ENCODE assay signal across 24 mouse cellular contexts in the genomic region with DNA sequence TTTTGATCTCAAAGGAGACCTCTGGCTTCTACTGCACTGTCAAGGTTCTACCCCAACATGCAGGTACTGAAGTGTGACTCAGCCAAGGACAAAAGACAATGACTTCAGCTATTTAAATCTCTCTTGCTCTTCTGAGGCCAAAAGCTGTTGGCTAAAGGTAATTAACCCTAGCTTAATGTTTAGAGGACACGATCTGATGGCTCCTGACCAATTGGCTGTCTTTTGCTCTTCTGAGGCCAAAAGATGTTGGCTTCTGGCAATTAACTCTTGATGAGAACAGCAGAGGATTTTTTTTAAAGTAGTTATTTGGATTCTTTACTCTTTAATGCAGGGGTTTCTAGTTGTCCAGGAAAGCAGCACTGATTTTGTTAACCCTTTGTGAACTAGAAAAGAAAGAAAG.
DNase-seq lines count a peak whose midpoint lies in the region; ATAC-seq and TF ChIP-seq lines count a peak whose summit lies in the region.
"Had no signal": no experiment of that assay in that cellular context is flagged by ENCODE, and none has a peak within 500 bp of the region (broad histone marks: within the 10 kb centered on the region; RNA-seq: fewer than 3 reads in every experiment).

No protein-coding gene starts in this region.

- H3K4me2 ChIP-seq in kidney, embryonic 14.5 days (replicated peaks; ENCODE audit: low read depth, low read length) = no peak overlapping the region
- H3K4me2 ChIP-seq in midbrain, postnatal 0 days (ENCODE audit: low read depth, low read length, poor library complexity, severe bottlenecking) = no peak overlapping the region
- H3K4me2 ChIP-seq in midbrain, embryonic 11.5 days = no peak overlapping the region
- H3K4me2 ChIP-seq: forebrain, embryonic 13.5 days; heart, embryonic 13.5 days; hindbrain, embryonic 14.5 days had no signal

- no peak overlapping the region for H3K27ac ChIP-seq in kidney, embryonic 14.5 days (ENCODE audit: low read depth, low read length)
- H3K27ac ChIP-seq in midbrain, postnatal 0 days (ENCODE audit: low read depth, low read length) = no peak overlapping the region
- no peak overlapping the region for H3K27ac ChIP-seq in midbrain, embryonic 11.5 days (ENCODE audit: low read depth, low read length)
- H3K27ac ChIP-seq: forebrain, embryonic 10.5 days; forebrain, embryonic 13.5 days; heart, adult 2 months; heart, embryonic 10.5 days; heart, embryonic 13.5 days; hindbrain, embryonic 14.5 days had no signal

- H3K4me1 ChIP-seq in kidney, embryonic 14.5 days (ENCODE audit: control insufficient read depth, insufficient read depth, low read length) = no peaks in the 10 kb centered on the region
- no peaks in the 10 kb centered on the region for H3K4me1 ChIP-seq in midbrain, postnatal 0 days (ENCODE audit: insufficient read depth, low read length)
- H3K4me1 ChIP-seq in midbrain, embryonic 11.5 days (ENCODE audit: control insufficient read depth, insufficient read depth, low read length) = no peaks in the 10 kb centered on the region
- H3K4me1 ChIP-seq: forebrain, embryonic 10.5 days; forebrain, embryonic 13.5 days; heart, embryonic 10.5 days; heart, embryonic 13.5 days had no signal

- peak; percentile 53 to 56 for DNase-seq in cerebellum, postnatal 10 days
- no peak for DNase-seq in cerebellum, adult 8-10 months
- peak; percentile 9 for DNase-seq in kidney, adult 11 months
- DNase-seq in kidney, adult 9 months = peak; percentile 77
- DNase-seq in kidney, adult 18-20 months = no peak
- DNase-seq in midbrain, postnatal 0 days (ENCODE audit: low spot score) = peak; percentile 18
- DNase-seq in midbrain, embryonic 11.5 days (ENCODE audit: low spot score, missing footprints) = no peak
- DNase-seq: adrenal gland, adult 8-10 months; adrenal gland, postnatal 25 days; cerebellum, adult 11-12 months; cerebellum, adult 9-10 months; gastrocnemius, postnatal 10 days; gastrocnemius, postnatal 36 days; heart, adult 2 months; heart, postnatal 14 days; heart, postnatal 4 days had no signal

- H3K36me3 ChIP-seq in kidney, embryonic 14.5 days (ENCODE audit: control insufficient read depth, insufficient read depth, low read length) = no peaks in the 10 kb centered on the region
- no peaks in the 10 kb centered on the region for H3K36me3 ChIP-seq in midbrain, postnatal 0 days (ENCODE audit: insufficient read depth, low read length)
- no peaks in the 10 kb centered on the region for H3K36me3 ChIP-seq in midbrain, embryonic 11.5 days (ENCODE audit: control insufficient read depth, insufficient read depth, low read length)
- H3K36me3 ChIP-seq: forebrain, embryonic 10.5 days; heart, embryonic 10.5 days; heart, embryonic 13.5 days had no signal

- H3K27me3 ChIP-seq in kidney, embryonic 14.5 days (ENCODE audit: control insufficient read depth, insufficient read depth, low read length) = no peaks in the 10 kb centered on the region
- no peaks in the 10 kb centered on the region for H3K27me3 ChIP-seq in midbrain, postnatal 0 days (ENCODE audit: insufficient read depth, low read length)
- no peaks in the 10 kb centered on the region for H3K27me3 ChIP-seq in midbrain, embryonic 11.5 days (ENCODE audit: control insufficient read depth, insufficient read depth, low read length)
- H3K27me3 ChIP-seq: forebrain, embryonic 13.5 days; heart, embryonic 13.5 days had no signal

- TF ChIP-seq CTCF in midbrain, postnatal 0 days (IDR thresholded peaks at IDR 0.05) = no peak

- H3K9me3 ChIP-seq in kidney, embryonic 14.5 days (ENCODE audit: control insufficient read depth, low read length) = no peaks in the 10 kb centered on the region
- H3K9me3 ChIP-seq in midbrain, postnatal 0 days (ENCODE audit: low read length) = no peaks in the 10 kb centered on the region
- H3K9me3 ChIP-seq in midbrain, embryonic 11.5 days (ENCODE audit: control insufficient read depth, low read length) = no peaks in the 10 kb centered on the region
- H3K9me3 ChIP-seq: forebrain, embryonic 10.5 days; forebrain, embryonic 13.5 days; heart, embryonic 10.5 days; heart, embryonic 13.5 days had no signal

- no peak for ATAC-seq in kidney, embryonic 14.5 days (ENCODE audit: low FRiP score, low TSS enrichment)
- no peak for ATAC-seq in midbrain, postnatal 0 days (ENCODE audit: low FRiP score)
- ATAC-seq in midbrain, embryonic 11.5 days (ENCODE audit: low FRiP score) = no peak
- ATAC-seq: activated CD4-positive, CD25-positive, alpha-beta regulatory T cell, adult 4 months; forebrain, embryonic 13.5 days; forebrain, embryonic 16.5 days had no signal

- H3K9ac ChIP-seq in kidney, embryonic 14.5 days (ENCODE audit: low read depth, low read length) = no peak overlapping the region
- H3K9ac ChIP-seq in midbrain, postnatal 0 days (replicated peaks; ENCODE audit: low read length, poor library complexity, severe bottlenecking) = no peak overlapping the region
- no peak overlapping the region for H3K9ac ChIP-seq in midbrain, embryonic 11.5 days (ENCODE audit: low read length)
- H3K9ac ChIP-seq: forebrain, embryonic 13.5 days; heart, embryonic 13.5 days; hindbrain, embryonic 14.5 days had no signal

- 34% methylated on average over 1 of the region's 1 CpGs for WGBS in kidney, embryonic 14.5 days
- WGBS in midbrain, postnatal 0 days = 58% methylated on average over 1 of the region's 1 CpGs
- 75% methylated on average over 1 of the region's 1 CpGs for WGBS in midbrain, embryonic 11.5 days

- no peak overlapping the region for H3K4me3 ChIP-seq in kidney, embryonic 14.5 days (ENCODE audit: low read length)
- no peak overlapping the region for H3K4me3 ChIP-seq in midbrain, postnatal 0 days (ENCODE audit: low read depth, low read length)
- no peak overlapping the region for H3K4me3 ChIP-seq in midbrain, embryonic 11.5 days (ENCODE audit: low read depth, low read length)
- H3K4me3 ChIP-seq: forebrain, embryonic 10.5 days; forebrain, embryonic 13.5 days; heart, adult 2 months; heart, embryonic 10.5 days; heart, embryonic 13.5 days had no signal

Comparison
In these comparisons a context has a peak if more than half of its experiments do, and no peak if none do; other contexts are left out.
1. DNase-seq: peak in cerebellum, postnatal 10 days (2 of 2), kidney, adult 11 months (single experiment), kidney, adult 9 months (single experiment) and midbrain, postnatal 0 days (single experiment); none in cerebellum, adult 8-10 months (single experiment), kidney, adult 18-20 months (single experiment) and midbrain, embryonic 11.5 days (single experiment).